Mouse (Mus musculus): ENCODE results near the gene Elf3. TPM values are rescaled to one million over a fixed set of nuclear protein-coding genes. Genes with fewer than 3 reads are reported as not detected.

Elf3 gene
- polyA plus RNA-seq, 1 experiment = 37.3 TPM

DNA sequence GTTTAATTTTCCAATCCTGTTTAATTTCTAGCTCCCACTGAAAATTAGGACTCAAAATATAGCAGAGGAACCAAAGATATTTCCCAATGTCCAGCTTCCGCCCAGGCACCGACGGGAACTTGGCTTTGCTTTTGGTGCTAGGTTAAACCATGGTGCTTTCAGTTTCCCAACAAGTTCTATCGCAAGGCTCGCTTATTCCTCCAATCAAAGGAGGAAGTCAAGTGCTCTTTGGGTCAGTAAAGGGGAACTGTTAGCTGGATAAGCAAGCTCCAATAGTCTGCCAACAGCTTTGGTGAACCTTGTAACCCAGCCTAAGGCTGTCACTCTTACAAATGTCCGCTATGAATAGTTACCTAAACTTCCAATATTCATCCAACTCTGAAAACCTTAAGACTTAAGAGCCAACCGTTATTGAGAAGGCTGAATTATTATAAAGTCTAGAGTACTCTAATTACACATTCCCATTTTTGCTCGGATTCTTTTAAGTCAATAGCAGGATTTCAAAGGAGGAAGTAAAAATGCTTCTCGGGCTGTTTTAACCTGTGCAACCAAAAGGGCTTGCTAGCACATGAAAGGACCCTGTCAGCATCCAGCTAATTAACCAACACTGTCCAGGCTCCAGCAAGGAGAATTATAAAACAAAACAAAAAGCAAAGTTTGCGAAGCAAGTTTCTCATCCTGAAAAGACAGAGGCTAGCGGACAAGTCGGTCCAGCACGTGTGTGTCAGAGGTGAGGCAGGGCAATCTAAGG, 24.3 kb upstream of the Elf3 start:
- Histone ChIP-seq H3K36me3 (ENCODE audit: control insufficient read depth, insufficient read depth, low read length, poor library complexity, severe bottlenecking) (peaks cover 7% of the 10 kb centered on the region), H3K9me3 (replicated peaks; ENCODE audit: control insufficient read depth, insufficient read depth, low read length, poor library complexity, severe bottlenecking) (no peaks in the 10 kb centered on the region), H3K27ac (ENCODE audit: insufficient read depth, low read length) (no peak overlapping the region), H3K27me3 (ENCODE audit: control insufficient read depth, insufficient read depth, low read length, poor library complexity, severe bottlenecking) (no peaks in the 10 kb centered on the region), H3K9ac (ENCODE audit: low read depth, poor library complexity, severe bottlenecking) (peak overlapping the region; percentile 91), H3K4me1 (ENCODE audit: control insufficient read depth, insufficient read depth, low read length) (peaks cover 2% of the 10 kb centered on the region), H3K4me3 (ENCODE audit: low read depth, low read length) (peak overlapping the region; percentile 96)
- TF ChIP-seq CTCF (IDR thresholded peaks at IDR 0.05; ENCODE audit: low read depth, low read length) (no peak), EP300 (IDR thresholded peaks at IDR 0.05; ENCODE audit: insufficient read depth, low read depth, low read length) (no peak), POLR2A (IDR thresholded peaks at IDR 0.05; ENCODE audit: insufficient read depth, low read length) (no peak)

GRCm38 (mm10) chr1:135281841-135282240, 23.5 kb upstream of the Elf3 start:
- no peak overlapping the region for H3K27ac ChIP-seq (ENCODE audit: insufficient read depth, low read length)
- peaks cover 11% of the 10 kb centered on the region for H3K36me3 ChIP-seq (ENCODE audit: control insufficient read depth, insufficient read depth, low read length, poor library complexity, severe bottlenecking)
- peak overlapping the region; percentile 91; the same call in 1 of the 2 replicates for H3K9ac ChIP-seq (ENCODE audit: low read depth, poor library complexity, severe bottlenecking)
- TF ChIP-seq CTCF (IDR thresholded peaks at IDR 0.05; ENCODE audit: low read depth, low read length) (no peak), EP300 (IDR thresholded peaks at IDR 0.05; ENCODE audit: insufficient read depth, low read depth, low read length) (no peak), POLR2A (IDR thresholded peaks at IDR 0.05; ENCODE audit: insufficient read depth, low read length) (no peak)
- no peaks in the 10 kb centered on the region; the same call in 1 of the 2 replicates for H3K27me3 ChIP-seq (ENCODE audit: control insufficient read depth, insufficient read depth, low read length, poor library complexity, severe bottlenecking)
- no peak overlapping the region for H3K4me3 ChIP-seq (ENCODE audit: low read depth, low read length)
- H3K4me1 ChIP-seq (ENCODE audit: control insufficient read depth, insufficient read depth, low read length) = peaks cover 2% of the 10 kb centered on the region
- H3K9me3 ChIP-seq (replicated peaks; ENCODE audit: control insufficient read depth, insufficient read depth, low read length, poor library complexity, severe bottlenecking) = no peaks in the 10 kb centered on the region

- Histone ChIP-seq H3K9me3 (replicated peaks; ENCODE audit: control insufficient read depth, insufficient read depth, low read length, poor library complexity, severe bottlenecking) (no peaks in the 10 kb centered on the region), H3K4me1 (ENCODE audit: control insufficient read depth, insufficient read depth, low read length) (peaks cover 2% of the 10 kb centered on the region), H3K27me3 (ENCODE audit: control insufficient read depth, insufficient read depth, low read length, poor library complexity, severe bottlenecking) (no peaks in the 10 kb centered on the region; the same call in 1 of the 2 replicates), H3K27ac (ENCODE audit: insufficient read depth, low read length) (no peak overlapping the region), H3K9ac (ENCODE audit: low read depth, poor library complexity, severe bottlenecking) (no peak overlapping the region), H3K4me3 (ENCODE audit: low read depth, low read length) (no peak overlapping the region), H3K36me3 (ENCODE audit: control insufficient read depth, insufficient read depth, low read length, poor library complexity, severe bottlenecking) (peaks cover 14% of the 10 kb centered on the region)
- TF ChIP-seq EP300 (IDR thresholded peaks at IDR 0.05; ENCODE audit: insufficient read depth, low read depth, low read length) (no peak), CTCF (IDR thresholded peaks at IDR 0.05; ENCODE audit: low read depth, low read length) (no peak), POLR2A (IDR thresholded peaks at IDR 0.05; ENCODE audit: insufficient read depth, low read length) (no peak)
Observed at GRCm38 (mm10) chr1:135280646-135281045, 22.3 kb upstream of the Elf3 start.

GRCm38 (mm10) chr1:135271371-135271770, 13.0 kb upstream of the Elf3 start:
- H3K9ac ChIP-seq (ENCODE audit: low read depth, poor library complexity, severe bottlenecking) = no peak overlapping the region
- H3K9me3 ChIP-seq (replicated peaks; ENCODE audit: control insufficient read depth, insufficient read depth, low read length, poor library complexity, severe bottlenecking) = no peaks in the 10 kb centered on the region
- no peaks in the 10 kb centered on the region for H3K27me3 ChIP-seq (ENCODE audit: control insufficient read depth, insufficient read depth, low read length, poor library complexity, severe bottlenecking)
- no peak overlapping the region for H3K27ac ChIP-seq (ENCODE audit: insufficient read depth, low read length)
- 0 out of 2 replicates have a peak, but pooled peaks cover 2% of the 10 kb centered on the region for H3K36me3 ChIP-seq (ENCODE audit: control insufficient read depth, insufficient read depth, low read length, poor library complexity, severe bottlenecking)
- no peak overlapping the region for H3K4me3 ChIP-seq (ENCODE audit: low read depth, low read length)
- H3K4me1 ChIP-seq (ENCODE audit: control insufficient read depth, insufficient read depth, low read length) = no peaks in the 10 kb centered on the region
- TF ChIP-seq POLR2A (IDR thresholded peaks at IDR 0.05; ENCODE audit: insufficient read depth, low read length) (no peak), EP300 (IDR thresholded peaks at IDR 0.05; ENCODE audit: insufficient read depth, low read depth, low read length) (no peak), CTCF (IDR thresholded peaks at IDR 0.05; ENCODE audit: low read depth, low read length) (no peak)

GRCm38 (mm10) chr1:135267663-135268446, 9.5 kb upstream of the Elf3 start:
- TF ChIP-seq CTCF (IDR thresholded peaks at IDR 0.05; ENCODE audit: low read depth, low read length) = peak; percentile 23
- TF ChIP-seq EP300 (IDR thresholded peaks at IDR 0.05; ENCODE audit: insufficient read depth, low read depth, low read length) = no peak
- no peak for TF ChIP-seq POLR2A (IDR thresholded peaks at IDR 0.05; ENCODE audit: insufficient read depth, low read length)
- Histone ChIP-seq H3K9ac (ENCODE audit: low read depth, poor library complexity, severe bottlenecking) (no peak overlapping the region), H3K4me3 (ENCODE audit: low read depth, low read length) (no peak overlapping the region), H3K27me3 (ENCODE audit: control insufficient read depth, insufficient read depth, low read length, poor library complexity, severe bottlenecking) (no peaks in the 10 kb centered on the region), H3K27ac (ENCODE audit: insufficient read depth, low read length) (no peak overlapping the region), H3K9me3 (replicated peaks; ENCODE audit: control insufficient read depth, insufficient read depth, low read length, poor library complexity, severe bottlenecking) (no peaks in the 10 kb centered on the region), H3K36me3 (ENCODE audit: control insufficient read depth, insufficient read depth, low read length, poor library complexity, severe bottlenecking) (peaks cover 3% of the 10 kb centered on the region; the same call in 1 of the 2 replicates), H3K4me1 (ENCODE audit: control insufficient read depth, insufficient read depth, low read length) (peaks cover 2% of the 10 kb centered on the region)

Measured in ES-Bruce4 (cell line).